Mouse (Mus musculus) cortical plate, adult 2 months (tissue): ENCODE data around the gene Wbp2nl.

Experiments
- CTCF ChIP-seq: fragments of 200-500 bp; IDR thresholded peaks from 2 replicates; pipeline ENCODE4 v1.5.1; 2011; ENCODE audit warnings: mild to moderate bottlenecking, control low read depth, low read length; ENCODE audit not compliant: insufficient read depth; ENCODE audit errors: extremely low read depth
- POLR2A ChIP-seq: fragments of 200-500 bp; IDR thresholded peaks from 2 replicates; pipeline ENCODE4 v1.6.1; 2011; ENCODE audit warnings: mild to moderate bottlenecking, low read length, control low read depth; ENCODE audit not compliant: insufficient read depth; ENCODE audit errors: extremely low read depth

DNA sequence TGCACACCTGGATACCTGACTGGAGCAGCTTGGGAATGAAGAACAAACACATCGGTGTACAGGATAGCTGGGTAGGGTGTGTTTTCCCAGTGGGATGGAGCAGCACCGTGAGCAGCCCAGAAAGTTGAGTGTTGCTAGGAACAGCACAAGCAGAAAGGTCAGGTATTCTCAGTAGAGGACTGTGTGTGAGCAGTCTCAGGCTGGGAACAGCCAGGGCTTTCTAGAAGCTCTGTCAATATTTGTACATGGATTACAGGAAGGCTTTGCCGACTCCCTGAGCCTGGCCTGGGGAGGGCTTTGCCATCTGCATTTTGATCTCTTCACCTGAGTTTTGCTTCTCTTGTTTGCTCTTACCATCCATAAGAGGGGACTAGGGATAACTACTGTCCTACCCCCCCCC is 8.4 kb downstream of the Wbp2nl start:
- no peak for TF ChIP-seq CTCF
- no peak for TF ChIP-seq POLR2A
